Mouse (Mus musculus) right cerebral cortex, adult 18-20 months (tissue): ENCODE data around the gene Tle1.

Experiments
- DNase-seq: peaks from one replicate; pipeline ENCODE4 v3.0.0; 2022; ENCODE audit warnings: mixed read lengths

Tle1 gene

DNA sequence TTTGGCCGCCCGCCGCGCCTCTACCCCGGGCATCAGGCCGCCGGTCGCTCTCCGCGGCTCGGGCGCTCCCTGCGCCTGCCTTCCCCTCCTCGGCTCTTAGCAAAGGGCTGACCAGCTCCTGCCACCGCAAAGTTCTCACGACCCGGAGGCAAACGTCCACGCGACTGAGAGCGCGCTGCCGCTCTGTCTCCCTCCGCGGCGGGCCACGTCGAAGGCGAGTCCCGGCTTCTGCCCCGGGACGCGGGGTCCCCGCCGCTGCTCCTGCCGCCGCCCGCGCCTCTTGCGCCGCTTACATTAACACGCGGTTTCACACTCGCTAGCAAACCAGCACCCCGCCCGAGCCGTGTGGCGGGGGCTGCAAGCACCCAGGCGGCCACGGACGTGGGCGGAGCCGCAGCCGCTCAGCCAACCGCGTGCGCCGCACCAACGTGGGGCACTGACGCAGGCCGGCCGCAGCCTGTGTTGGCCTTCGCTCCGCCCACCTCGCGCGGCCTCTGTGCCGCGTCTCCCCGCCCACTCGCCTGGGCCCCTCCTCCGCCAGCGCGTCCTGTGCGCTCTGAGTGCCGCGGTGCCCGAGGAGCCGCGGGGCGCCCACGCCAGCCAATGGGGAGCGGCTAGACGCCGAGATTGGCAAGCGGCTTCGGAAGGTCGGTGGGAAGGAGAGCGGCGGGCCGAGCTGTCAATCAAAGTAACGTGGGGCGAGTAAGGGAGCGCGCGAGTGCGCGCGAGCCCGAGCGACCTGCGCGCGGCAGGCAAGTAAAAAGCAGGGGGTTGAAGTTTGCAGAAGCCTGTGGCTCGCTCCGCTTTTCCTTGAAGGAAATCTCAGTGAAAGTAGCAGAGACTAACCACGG, at the start of gene Tle1:
Tle1 (minus strand) TSS at position 361 of the 851 bp plus-strand sequence.
- peak; percentile 100 for DNase-seq

DNA sequence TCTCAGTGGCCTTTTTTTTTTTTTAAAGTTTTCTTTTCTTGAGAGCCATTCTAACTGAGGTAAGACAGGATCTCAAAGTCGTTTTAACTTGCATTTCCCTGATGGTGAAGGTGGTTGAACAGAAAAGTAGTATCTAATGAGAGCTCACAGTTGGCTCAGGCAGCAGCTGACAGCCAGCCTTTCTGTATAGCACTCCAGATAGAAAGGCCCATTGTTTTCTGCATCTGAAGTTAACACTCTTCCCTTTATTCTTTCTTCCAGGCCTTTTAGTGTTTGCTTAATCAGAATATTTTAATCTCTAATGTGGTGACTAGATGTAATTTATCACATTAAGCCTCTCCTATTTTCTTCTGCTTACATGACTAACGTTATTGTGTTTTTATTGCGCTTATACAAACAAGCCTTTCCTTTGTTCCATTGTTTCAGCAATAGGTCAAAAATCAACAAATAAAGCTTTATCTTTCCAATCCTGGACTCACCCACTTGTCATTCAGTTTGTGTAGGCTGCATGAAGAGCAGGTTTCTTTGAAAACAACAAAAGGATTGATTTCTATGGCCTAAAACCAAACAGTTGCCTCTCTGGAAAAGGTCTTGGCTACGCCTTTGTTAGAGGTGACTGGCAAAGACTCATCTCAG, 33.0 kb upstream of the Tle1 start:
- DNase-seq = no peak

DNA sequence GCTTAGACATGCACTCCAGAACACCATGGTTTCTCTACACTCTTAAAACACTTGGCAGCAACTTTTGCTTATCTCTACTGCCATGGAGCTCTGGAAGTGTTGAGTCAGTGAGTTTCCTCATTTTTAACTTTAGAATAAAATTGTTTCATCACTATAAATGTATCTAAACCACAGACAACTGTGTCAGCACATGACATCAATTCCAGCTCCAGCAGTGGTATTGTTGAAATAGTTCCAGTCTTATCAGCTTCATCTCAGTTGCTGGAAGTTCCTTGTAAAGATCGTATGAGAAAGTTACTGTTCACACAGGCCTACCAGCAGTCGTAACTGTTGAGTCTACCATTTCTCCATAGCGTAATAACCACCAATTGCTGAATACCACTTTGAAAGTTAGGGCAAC, 31.5 kb upstream of the Tle1 start:
- no peak for DNase-seq

DNA sequence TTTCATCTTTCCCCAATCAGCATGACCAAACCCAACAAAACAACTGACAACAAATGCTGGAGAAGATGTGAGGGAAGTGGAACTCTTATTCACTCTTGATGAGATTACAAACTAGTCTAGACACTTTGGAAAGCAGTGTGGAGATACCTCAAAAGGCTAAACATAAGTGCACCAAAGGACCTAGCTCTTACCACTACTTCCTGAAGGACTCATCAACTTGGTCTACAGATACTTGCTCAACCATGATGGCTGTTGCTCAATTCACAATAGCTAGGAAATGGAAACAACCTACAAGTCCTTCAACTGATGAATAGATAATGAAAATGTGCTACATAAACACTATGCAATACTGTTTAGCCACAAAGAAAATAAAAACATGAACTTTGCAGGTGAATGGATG, 30.1 kb upstream of the Tle1 start:
- DNase-seq = no peak

DNA sequence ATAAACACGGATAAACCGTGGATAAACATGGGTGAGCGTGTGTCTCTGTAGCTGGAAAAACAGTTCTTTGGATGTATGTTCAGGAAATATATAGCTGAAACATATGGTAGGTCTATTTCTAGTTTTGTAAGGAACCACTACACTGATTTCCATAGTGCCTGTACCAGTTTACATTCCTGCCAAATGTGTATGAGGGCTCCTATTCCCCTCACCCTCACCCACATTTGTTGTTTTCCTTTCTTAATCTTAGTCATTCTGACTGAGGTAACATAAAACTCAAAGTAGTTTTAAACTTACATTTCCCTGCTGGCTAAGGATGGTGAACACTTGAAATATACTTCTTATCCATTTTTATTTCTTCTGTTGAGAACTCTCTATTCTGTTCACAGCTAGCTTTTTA, 20.9 kb upstream of the Tle1 start:
- DNase-seq = no peak

DNA sequence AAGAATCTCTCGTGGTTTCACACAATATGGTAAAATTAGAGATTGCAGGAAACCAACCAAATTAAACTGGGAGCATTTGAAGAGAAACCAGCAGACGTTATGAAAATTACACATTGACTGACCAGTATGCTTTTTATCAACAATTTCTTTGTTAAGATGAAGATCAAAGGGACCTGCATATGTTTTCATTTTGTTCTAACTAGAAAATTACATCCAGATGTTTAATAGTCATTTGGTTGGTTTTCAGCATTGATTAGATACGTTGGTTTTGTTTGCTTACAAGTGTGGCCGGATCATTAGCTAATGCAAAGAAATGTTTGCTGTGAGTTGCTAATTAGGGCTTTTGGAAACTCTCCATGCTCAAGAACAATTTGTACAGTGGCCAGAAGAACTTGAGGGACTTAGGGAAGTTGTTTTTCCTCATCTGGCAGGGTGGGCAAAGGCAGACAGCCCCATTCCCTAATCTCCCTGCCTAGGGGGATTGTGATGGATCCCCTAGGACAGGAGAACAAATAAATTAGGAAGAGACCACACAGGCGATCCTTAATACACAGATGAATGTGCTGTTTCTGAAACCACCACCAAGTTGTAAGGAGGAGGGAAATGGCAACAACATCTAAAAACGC, 3.8 kb upstream of the Tle1 start:
- DNase-seq = no peak

DNA sequence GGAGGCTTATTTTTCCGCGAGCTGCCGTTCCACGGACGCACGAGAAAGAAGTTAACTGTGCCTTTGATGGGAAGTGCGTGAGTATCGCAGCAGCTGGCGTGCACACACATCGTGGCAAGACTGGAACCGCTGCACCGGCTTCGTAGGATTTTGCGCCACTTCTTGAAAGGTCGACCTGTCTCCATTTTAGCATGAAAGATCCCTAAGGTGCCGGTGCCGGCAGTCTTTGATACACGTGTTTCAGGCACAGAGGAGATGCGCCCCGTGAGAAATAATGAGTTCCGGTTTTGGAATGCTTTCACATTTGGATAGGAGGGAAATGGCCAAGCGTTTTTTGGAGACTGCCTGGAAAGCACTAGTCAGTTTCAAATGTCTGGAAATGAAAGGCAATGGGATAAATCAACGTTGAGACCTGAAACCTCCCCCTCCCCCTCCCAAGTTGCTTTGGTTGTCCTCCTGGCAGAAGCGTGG, 837 bp upstream of the Tle1 start:
- no peak for DNase-seq

DNA sequence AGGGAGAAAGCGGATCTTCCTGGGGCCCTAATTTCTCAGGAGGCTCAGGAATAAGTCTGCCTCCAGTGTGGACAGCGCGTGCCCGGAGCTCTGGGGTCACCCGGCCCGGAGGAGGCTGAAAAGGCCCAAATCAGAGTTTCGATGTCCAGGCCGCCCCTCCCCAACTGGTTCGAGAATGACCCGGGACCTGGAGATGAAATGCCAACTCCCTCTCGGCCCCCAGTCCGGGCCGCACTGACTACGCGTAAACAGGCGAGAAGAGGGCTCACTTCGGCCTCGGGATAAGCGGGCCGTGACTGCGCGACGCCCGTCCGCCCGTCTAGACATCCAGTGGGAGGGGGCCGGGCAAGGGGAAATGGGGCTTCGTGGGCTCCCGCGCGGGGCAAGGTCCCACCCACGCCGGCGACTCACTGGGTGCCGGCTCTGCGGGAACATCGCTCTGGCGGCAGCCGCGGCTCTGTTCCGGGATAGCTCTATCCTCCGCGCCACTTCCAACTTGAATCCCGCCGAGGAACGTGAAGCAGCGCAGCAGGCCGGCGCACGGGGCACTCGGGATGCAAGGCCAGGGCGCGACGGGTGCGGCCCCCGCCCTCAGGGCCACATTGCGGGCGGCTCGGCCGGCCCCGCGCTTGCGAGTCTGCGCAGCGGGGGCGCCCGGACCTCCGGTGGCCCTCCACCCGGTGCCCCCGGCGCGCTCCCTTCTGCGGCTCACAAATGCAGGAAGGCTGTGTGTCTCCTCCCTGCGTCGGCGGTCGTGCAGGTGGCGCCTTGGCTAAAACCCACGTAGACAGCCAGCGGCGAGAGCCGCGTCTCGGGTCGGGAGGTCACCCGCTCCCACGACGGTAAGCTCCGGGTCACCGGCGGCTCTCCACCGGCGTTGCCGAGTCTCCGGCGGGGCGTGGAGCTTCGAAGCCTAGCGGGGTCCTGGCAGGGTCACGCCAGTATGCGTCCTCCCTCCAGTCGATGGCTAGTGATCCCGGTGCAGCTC, 854 bp downstream of the Tle1 start:
- DNase-seq = peak; percentile 61

DNA sequence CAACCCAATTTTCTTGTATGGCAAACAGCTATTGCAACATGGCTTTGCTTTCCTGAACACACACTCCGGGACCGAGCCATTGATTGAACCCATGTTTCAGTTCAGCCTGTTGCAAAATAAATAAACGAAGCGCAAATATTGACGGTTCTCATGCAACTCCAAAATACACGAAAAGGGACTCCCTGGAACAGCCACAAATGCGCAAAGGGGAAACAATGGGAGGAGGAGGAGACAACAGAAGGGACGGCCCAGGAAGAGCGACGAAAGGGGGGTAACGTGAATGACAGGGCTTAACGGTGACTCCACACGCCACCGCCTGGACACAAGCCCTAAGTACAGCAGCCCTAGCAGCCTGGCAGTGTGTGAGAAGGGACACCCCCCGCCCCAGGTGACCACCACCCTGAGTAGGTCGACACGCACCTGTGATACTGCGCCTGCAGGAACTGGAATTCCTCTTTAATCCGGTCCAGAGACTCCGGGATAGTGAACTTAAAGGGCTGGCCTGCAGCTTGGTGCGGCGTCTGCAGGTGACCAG, 1.8 kb downstream of the Tle1 start:
- DNase-seq = peak; percentile 87

DNA sequence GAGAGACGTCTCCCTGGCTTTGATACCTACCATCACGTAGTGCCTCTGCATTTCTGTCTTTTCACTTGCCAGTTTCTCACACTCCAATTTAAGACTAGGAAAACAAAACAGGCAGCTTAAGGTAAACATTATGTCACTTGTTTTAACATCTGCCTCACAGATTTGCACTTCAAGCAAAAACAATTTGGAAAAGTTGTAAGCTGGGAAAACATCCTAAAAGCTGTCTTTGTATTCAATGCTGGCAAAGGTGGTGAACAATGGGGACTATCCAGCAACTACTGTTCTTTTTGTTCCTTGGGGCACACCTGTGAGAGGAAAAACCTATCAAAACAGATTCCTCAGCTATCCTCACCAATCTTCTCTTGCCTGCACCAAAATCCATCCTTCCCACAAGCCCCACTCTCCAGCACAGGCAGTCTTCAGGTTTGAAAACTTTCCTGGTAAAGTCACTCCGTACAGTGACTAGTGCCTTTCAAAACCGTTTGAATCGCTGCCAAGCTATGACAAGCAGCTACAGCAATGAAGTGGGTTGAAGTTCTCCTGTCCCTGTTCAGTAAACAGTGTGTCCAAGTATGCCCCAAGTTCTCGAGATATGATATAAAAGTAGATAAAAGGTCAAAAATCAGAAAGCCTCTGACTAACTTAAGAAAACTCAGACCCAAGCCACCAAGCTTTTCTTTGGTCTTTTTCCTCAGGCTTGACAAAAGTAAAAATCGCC, 2.7 kb downstream of the Tle1 start:
- peak; percentile 36 for DNase-seq

DNA sequence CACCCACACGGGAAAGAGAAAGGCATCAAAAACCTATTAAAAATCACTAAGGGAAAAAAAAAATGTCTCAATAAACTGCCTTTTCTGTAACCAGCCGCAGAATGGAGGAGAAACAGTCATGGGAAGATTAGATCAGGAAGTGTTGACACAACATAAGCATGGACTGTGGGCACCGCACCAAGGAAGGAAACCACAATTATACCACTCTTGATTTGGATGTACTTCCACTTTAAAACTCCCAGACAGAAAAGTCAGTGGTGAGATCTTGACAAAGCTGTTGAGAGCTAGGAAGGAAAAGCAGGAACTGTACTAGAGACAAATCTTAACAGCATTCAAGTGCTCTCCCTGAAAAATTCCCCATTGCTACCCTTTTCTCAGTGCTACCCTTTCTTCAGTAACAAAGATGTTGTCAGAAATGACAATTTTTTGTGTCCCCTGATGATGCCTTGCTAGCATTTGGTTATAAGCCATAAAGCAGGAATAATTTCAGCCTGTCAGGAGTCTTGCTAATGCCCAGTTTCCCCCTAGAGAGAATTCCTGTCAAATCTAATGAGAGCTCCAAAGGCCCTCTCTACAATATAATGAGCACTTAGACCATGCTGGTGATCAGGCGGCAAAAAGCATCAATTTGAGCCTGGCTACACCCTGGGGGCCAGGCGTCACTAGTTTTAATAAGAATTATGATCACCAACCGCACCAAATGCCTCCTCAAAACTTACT, 5.4 kb downstream of the Tle1 start:
- DNase-seq = no peak

DNA sequence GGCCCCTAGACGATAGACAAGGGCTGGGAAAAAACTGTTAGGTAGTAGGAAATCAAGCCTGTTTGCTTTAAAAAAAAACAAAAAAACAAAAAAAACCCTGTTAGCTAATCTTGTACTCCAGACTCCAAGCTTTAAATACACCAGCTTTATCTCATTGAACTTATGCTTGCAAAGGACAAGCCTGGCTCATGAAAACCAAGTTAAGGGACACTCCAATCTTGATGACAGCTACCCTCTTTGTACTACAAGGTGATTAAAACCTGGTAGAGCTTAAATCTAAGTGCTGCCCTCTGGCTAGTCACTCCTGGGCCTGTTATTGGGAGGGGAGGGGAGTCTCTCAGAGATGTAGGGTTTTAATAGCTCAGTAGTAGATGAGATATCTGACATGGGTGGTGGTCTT, 7.4 kb downstream of the Tle1 start:
- DNase-seq = no peak

DNA sequence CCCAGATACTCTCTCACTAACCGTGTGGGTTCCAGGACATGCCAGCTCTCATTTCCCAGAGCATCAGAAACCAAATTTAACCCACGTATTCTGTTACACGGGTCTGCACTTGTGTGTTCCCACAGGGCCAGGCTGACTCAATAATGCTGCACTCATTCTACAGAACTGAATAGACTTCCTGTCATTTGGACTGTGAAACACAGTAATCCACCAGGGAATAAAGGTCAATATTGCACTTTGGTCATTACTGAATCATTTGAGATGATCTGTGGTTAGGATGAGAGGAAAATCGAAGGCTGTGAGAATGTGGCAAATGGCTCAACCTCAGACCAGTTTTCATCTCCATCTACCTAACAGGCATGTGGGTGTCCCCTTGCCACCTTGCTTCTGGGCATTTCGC, 16.2 kb downstream of the Tle1 start:
- no peak for DNase-seq

DNA sequence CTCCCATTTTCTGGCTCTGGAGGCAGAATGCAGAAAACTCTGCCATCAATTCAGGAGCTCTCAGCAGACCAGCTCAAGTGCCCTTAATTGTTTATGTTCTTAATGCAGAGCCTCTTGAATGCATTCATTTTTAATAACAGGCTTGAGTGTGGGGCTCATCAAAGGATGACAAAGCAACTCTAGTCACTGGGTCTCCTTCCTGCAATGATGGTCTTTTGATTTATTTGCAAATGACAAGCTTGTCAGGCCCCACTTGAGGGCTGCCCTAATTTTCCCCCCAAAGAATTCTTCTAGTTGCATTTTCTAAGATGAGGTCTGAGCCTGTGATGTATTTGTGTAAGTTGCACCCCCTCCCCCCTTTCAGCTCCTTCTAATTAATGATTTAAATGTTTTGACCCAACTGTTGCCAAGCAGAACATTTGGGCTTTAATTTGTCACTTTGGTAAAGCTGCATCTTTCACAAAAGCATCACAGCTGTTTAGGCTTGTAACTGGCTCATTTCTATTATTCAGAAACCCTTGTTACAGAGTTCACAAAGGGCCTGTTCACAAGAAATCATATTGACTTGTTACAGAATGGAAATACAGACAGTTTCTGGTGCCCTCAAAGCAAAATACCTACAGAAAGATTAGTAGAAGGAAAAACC, 18.3 kb downstream of the Tle1 start:
- no peak for DNase-seq

DNA sequence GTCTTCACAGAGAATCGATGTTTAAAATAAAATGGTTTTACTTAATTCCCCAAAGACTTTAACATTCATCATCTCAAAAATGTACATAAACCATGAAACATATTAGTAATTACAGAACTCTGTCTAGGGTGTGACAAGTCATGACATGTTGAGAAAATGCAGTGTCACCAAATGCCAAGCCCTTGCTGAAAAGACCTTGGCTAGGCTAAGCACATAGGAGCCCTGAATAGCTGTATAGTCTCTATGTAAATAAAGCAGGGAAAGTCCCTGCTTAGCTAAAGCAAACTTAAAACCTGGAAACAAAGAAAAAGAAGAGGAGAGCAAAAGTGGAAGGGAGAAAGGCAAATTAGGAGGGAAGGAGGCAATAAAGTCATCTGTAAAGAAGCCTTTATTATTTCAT, 24.8 kb downstream of the Tle1 start:
- DNase-seq = no peak

DNA sequence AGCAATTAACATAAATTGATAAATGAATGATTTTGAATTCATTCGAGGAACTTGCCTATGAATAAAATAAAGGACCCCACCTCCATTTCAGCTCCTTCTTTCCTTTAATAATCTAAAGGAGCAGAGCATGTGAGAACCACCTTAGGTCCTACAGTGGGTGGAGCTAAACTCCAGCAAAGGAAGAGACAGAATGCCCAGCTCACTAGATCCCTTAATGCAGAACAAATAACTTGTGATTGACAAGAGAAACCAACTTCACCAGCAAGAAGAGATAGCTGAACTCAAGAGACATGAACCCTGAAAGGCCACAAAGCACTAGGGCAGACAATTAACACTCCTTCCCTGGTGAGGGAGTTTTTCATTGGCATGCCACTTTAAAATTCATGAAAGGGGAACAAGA, 32.5 kb downstream of the Tle1 start:
- no peak for DNase-seq

DNA sequence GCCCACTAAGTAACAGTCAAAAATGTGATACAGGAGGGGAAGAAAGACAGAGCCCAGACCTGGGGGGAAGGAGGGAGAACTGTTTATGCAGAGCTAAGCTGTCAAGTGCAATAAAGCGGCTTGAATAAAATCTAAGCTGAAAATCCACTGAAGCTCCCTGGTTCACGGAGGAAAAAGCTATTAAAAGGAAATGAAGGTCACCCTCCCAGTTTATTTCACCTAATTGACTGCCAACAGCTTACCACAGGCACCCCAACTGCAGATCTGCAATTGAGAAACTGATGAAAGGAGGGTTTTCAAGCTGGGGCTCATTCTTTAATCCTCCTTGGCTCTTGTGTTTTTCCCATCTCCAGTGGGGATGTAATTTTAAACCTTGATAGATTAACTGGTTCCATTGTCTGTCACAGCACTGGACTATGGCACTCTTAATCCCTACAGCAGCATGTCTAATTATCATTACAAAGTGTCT, 32.9 kb downstream of the Tle1 start:
- no peak for DNase-seq

DNA sequence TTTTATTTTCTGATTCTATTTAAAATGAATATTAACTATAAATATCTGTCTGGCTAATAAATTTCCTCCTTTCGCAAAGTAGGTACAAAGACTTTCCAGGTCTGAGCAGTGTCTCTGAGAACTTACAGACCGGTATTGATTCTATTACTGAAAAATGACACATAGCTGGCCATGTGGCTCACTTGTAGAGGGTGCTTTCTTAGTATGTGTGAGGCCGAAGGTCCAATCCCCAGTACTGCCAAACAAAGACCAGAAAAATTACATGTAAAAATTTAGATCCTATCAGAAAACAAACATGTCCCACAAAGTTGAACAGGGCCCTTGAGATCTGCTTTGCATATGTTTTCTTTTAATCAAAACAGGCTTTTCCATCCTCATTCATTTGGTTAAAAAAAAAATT, 33.5 kb downstream of the Tle1 start:
- no peak for DNase-seq

DNA sequence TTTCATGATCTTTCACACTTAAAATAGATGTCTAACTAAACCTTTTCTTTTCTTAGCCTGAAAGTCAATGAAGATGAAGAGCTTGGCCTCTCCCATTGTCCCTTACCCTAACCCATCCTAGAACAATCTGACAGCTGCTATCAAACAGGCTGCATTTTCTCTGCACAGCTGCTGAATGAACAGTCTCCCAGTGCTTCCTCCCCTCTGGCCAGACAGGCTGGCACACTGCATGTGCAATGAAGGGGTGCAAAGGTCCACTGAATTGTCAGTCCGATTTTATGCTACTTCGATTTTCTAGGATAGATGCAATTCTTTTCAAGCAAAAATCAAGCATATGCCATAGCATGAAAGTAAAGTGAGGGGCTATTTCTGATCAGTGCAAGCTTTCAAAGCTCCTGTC, 34.2 kb downstream of the Tle1 start:
- no peak for DNase-seq

DNA sequence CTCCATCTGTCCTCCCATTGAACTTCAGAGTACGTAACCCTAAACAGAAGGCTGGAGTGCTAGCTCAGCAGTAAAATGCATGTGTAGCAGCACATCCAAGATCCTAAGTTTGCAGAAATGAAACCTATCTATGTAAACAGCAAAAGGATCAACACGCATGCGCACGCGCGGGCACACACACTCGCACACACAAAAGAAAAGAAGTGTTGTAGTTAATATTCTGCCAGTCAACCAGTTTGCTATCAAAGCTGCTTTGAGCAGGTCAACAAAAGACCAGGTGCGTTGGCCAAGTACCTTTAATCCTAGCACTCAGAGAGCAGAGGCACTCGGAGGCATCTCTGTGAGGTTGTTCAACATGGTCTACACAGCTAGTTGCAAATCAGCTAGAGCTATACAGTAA, 35.0 kb downstream of the Tle1 start:
- no peak for DNase-seq
